Mouse (Mus musculus) CH12.LX (cell line): Measurements from ENCODE around the gene Padi6.

ENCODE experiments used
- CTCF ChIP-seq, 2 experiments: IDR thresholded peaks in 1 of 2; conservative IDR thresholded peaks in 1 of 2; 2 replicates each; pipeline ENCODE4 v1.5.1; 2011 to 2012; ENCODE audit warnings: low read depth in 2 of 2, low read length in 2 of 2, improper control_type of control experiment in 1 of 2, inconsistent platforms in 1 of 2, mild to moderate bottlenecking in 1 of 2, moderate library complexity in 1 of 2
- EP300 ChIP-seq: IDR thresholded peaks from 2 replicates; pipeline ENCODE4 v1.6.1; 2011; ENCODE audit warnings: low read length, improper control_type of control experiment
- IRF4 ChIP-seq: IDR thresholded peaks from 2 replicates; pipeline ENCODE4 v1.6.1; 2014; ENCODE audit warnings: low read depth, mild to moderate bottlenecking, inconsistent platforms, low read length, improper control_type of control experiment
- KAT2A ChIP-seq: IDR thresholded peaks from 2 replicates; pipeline ENCODE4 v1.6.1; 2012; ENCODE audit warnings: low read length, improper control_type of control experiment, inconsistent platforms; ENCODE audit not compliant: insufficient replicate concordance
- NRF1 ChIP-seq: IDR thresholded peaks from 2 replicates; pipeline ENCODE4 v1.6.1; 2014; ENCODE audit warnings: low read depth, mild to moderate bottlenecking, inconsistent platforms, low read length, improper control_type of control experiment, moderate library complexity
- PAX5 ChIP-seq: IDR thresholded peaks from 2 replicates; pipeline ENCODE4 v1.6.1; 2012; ENCODE audit warnings: low read length, inconsistent platforms, mixed read lengths
- POLR2A ChIP-seq: IDR thresholded peaks from 2 replicates; pipeline ENCODE4 v1.6.1; 2011; ENCODE audit warnings: low read depth, mild to moderate bottlenecking, improper control_type of control experiment, low read length
- TBP ChIP-seq: conservative IDR thresholded peaks from 2 replicates; pipeline ENCODE4 v1.6.1; 2011; ENCODE audit warnings: low read depth, low read length, improper control_type of control experiment
- USF1 ChIP-seq: IDR thresholded peaks from 2 replicates; pipeline ENCODE4 v1.6.1; 2014; ENCODE audit warnings: low read depth, mild to moderate bottlenecking, inconsistent platforms, low read length, improper control_type of control experiment
- ZKSCAN1 ChIP-seq: IDR thresholded peaks from 2 replicates; pipeline ENCODE4 v1.6.1; 2012; ENCODE audit warnings: low read depth, inconsistent platforms, low read length, improper control_type of control experiment, borderline replicate concordance

GRCm38 (mm10) chr4:140770433-140770832 is 28.0 kb upstream of the Padi6 start:
- TF ChIP-seq USF1 (no peak), KAT2A (no peak), IRF4 (peak; percentile 52; the same call in 1 of the 2 replicates), CTCF (conservative IDR thresholded peaks at IDR 0.05 in 1 of 2, IDR thresholded peaks at IDR 0.05 in 1 of 2; ENCODE audit: low read depth in 2 of 2, low read length in 2 of 2) (no peak), EP300 (no peak), POLR2A (no peak), PAX5 (no peak), TBP (no peak), ZKSCAN1 (no peak), NRF1 (no peak)
